Mouse (Mus musculus): Measurements from ENCODE around the gene Olfr15. TPM values are rescaled to one million over a fixed set of nuclear protein-coding genes. Genes with fewer than 3 reads are reported as not detected.

Gene Olfr15
- not detected in 2 replicates for polyA plus RNA-seq (2012)

DNA sequence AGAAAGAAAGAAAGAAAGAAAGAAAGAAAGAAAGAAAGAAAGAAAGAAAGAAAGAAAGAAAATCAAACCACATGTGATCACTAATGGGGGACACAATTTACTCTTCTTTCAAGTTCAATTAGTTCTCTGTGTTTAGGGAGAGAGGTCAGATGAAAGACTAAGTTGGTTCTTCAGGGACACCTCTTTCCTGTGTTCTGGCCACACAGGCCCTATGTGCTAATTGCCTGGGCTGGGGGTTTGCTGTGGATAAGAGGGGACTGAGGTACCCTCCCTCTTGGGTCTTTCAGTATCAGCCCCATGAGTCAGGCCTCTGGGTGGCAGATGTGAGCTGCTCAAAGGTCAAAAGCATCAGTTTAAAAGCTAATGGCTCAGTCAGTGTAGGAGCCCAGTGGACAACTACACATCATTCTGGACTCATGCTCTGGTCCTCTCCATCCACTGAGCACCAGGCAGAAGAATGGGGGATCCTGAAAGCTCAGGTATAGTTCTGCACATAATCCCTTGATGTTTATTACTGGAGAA, at the start of gene Olfr15:
Gene Olfr15 (plus strand): TSS at position 291 of the 522 bp plus-strand sequence.
- TF ChIP-seq GATA1 (IDR thresholded peaks at IDR 0.05; ENCODE audit: low read length), result no peak

DNA sequence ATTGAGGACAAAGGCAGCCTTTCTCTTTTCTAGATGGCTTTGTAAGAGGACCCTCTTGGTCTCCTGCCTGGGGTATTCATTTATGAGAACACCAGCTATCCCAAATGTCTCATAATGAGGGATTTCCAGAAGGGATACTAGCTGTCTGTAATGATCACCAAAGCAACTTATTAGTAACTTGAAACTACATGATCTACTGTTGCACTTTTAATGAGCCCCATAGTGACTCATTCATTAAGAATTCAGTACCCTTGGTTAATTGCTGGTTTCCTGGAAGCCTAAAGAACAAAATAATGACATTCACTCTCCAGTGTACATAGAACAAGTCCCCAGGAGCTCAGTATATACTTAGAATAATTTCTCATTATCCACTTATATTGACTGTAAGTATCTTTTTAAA, 49.4 kb upstream of the Olfr15 start:
- no peak for TF ChIP-seq GATA1 (IDR thresholded peaks at IDR 0.05; ENCODE audit: low read length)

GRCm38 (mm10) chr16:3788394-3788793, 42.3 kb upstream of the Olfr15 start:
- no peak for TF ChIP-seq GATA1 (IDR thresholded peaks at IDR 0.05; ENCODE audit: low read length)

GRCm38 (mm10) chr16:3808176-3808575, 22.5 kb upstream of the Olfr15 start:
- no peak for TF ChIP-seq GATA1 (IDR thresholded peaks at IDR 0.05; ENCODE audit: low read length)

DNA sequence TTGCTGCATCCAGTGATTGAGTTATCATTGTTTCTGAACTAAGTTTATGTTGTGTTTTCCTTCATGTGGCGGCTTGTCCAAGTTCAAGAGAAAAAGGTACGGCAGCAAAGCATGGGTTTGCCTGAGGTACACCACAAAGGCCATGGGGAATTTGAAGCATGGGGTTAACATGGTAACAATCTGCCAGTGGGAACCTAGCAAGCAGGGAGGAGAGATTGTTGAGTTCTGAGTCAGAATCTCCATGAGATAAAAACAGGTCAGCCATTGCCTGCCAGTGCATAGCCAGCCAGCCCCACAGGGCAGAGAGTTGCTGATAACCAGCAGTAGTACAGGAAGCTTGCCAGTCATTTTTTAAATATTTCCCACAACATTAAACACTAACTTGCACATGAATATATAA, 10.5 kb upstream of the Olfr15 start:
- no peak for TF ChIP-seq GATA1 (IDR thresholded peaks at IDR 0.05; ENCODE audit: low read length)

DNA sequence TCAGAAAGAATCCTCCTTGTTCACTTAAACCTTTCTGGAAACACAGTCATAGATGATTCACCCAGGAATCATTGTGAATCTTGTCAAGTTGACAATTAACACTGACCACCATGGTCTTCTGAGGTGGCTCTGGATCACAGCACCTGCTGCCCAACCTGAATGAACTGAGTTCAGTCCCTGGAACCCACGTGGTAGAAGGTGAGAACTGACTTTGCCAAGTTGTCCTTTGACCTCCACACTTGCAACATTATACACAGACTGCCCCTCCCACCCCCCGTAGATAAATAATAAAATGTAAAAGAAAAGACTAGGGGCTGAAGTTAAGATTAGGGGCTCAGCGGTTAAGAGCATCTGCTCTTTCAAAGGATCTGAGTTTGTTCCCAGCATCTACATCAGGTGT, 2.7 kb upstream of the Olfr15 start:
- no peak for TF ChIP-seq GATA1 (IDR thresholded peaks at IDR 0.05; ENCODE audit: low read length)

- no peak for TF ChIP-seq GATA1 (IDR thresholded peaks at IDR 0.05; ENCODE audit: low read length)
Measured at GRCm38 (mm10) chr16:3829727-3830126, 951 bp upstream of the Olfr15 start.

DNA sequence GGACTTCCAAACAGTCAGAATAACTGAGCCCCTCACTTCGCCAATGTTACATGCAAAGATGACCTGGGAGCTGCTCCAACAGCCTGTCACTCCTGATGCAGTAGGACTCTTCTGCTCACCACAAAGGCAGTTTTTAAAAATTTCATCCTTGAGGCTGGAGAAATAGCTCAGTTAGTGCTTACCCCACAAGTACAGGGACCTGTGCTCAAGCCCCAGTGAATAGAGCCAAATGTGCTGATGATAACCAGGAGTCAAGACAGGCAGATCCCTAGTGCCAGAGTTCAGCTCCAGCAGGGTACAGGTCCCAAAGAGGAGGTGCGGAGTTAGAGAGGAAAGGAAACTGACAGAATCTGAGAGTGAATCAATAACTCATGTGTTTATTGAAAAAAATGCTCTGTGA, 4.8 kb downstream of the Olfr15 start:
- no peak for TF ChIP-seq GATA1 (IDR thresholded peaks at IDR 0.05; ENCODE audit: low read length)

- no peak for TF ChIP-seq GATA1 (IDR thresholded peaks at IDR 0.05; ENCODE audit: low read length)
Measured at GRCm38 (mm10) chr16:3839157-3839885, 8.6 kb downstream of the Olfr15 start.

GRCm38 (mm10) chr16:3842989-3843388, 12.3 kb downstream of the Olfr15 start:
- no peak for TF ChIP-seq GATA1 (IDR thresholded peaks at IDR 0.05; ENCODE audit: low read length)

GRCm38 (mm10) chr16:3843796-3844195, 13.1 kb downstream of the Olfr15 start:
- no peak for TF ChIP-seq GATA1 (IDR thresholded peaks at IDR 0.05; ENCODE audit: low read length)

GRCm38 (mm10) chr16:3846711-3847518, 16.2 kb downstream of the Olfr15 start, which contains the start of gene Zfp174:
Gene Zfp174 (plus strand): TSS chr16:3847268.
- TF ChIP-seq GATA1 (IDR thresholded peaks at IDR 0.05; ENCODE audit: low read length), result no peak

DNA sequence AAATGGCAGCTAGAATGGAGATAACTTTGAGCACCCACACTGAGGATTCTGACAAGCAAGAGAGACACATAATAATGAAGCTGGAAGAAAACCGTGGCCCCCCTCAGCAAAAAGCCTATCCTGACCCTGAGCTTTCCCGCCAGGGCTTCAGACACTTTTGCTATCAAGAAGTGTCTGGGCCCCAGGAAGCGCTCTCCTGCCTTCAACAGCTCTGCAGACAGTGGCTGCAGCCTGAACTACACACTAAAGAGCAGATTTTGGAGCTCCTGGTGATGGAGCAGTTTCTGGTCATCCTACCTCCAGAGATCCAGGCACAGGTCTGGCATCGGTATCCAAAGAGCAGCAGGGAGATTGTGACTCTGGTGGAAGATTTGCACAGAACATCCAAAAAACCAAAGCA, 17.2 kb downstream of the Olfr15 start:
- TF ChIP-seq GATA1 (IDR thresholded peaks at IDR 0.05; ENCODE audit: low read length), result no peak

DNA sequence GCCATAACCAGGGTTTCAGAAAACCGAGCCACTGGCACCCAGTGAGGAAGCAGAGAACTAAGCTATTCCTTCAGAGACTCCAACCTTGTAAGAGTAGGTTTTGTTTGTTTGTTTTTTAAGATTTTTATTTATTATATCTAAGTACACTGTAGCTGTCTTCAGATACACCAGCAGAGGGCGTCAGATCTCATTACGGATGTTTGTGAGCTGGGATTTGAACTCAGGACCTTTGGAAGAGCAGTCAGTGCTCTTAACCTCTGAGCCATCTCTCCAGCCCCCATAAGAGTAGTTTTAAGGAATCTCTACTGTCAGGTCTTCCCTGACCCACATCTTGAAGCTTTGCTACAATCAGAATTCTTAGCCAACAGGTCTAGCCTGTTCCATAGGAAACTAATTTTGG, 17.7 kb downstream of the Olfr15 start:
- no peak for TF ChIP-seq GATA1 (IDR thresholded peaks at IDR 0.05; ENCODE audit: low read length)

- TF ChIP-seq GATA1 (IDR thresholded peaks at IDR 0.05; ENCODE audit: low read length), result no peak
Measured at GRCm38 (mm10) chr16:3852586-3852985, 21.9 kb downstream of the Olfr15 start.

DNA sequence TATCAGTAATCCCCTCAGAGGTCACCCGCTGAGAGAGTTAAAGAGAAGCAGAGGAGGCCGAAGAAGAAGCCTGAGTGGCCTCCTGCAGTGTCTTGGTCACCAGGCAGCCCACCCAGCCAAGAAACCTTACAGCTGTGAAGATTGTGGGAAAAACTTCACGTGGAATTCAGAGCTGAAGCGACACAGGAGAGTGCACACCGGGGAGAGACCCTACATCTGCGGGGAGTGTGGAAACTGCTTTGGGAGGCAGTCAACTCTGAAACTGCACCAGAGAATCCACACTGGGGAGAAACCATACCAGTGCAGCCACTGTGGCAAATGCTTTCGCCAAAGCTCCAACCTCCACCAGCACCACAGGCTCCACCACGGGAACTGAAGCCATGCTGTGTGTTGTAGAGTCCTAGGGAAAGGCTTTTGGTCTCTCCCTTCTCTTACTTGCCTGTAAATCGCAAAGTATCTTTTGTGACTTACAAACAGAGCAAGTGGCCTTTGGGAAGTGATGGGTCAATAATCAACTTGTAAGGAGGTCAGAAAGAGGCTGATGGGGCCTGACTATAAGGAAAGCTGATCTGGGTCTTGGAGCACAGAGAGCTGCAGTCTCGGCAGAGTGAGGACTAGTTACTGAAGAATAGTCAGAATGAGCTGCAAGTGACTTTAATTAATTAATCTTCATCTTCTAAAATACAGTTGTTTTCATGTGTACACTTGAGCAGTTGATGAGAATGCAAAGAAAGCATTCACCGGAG, 23.9 kb downstream of the Olfr15 start:
- TF ChIP-seq GATA1 (IDR thresholded peaks at IDR 0.05; ENCODE audit: low read length), result no peak

Data from G1E-ER4 (cell line).